Mouse (Mus musculus) C2C12 (cell line): Measurements from ENCODE around the gene Stag1. TPM values are rescaled to one million over a fixed set of nuclear protein-coding genes. Genes with fewer than 3 reads are reported as not detected.
"Not testable (repeated sequence)": the region's sequence is repeated elsewhere in the genome, so short reads cannot be mapped to it uniquely, and the experiment has no call there.

Experiments used
- H3K27me3 ChIP-seq: one replicate; pipeline ENCODE4 v1.6.1; 2011; ENCODE audit not compliant: control insufficient read depth, insufficient read depth, insufficient read length
- H3K36me3 ChIP-seq: one replicate; pipeline ENCODE4 v1.6.1; 2011; ENCODE audit not compliant: control insufficient read depth, insufficient read depth
- H3K4me3 ChIP-seq: one replicate; pipeline ENCODE4 v1.5.1; 2011; ENCODE audit warnings: mild to moderate bottlenecking, control low read depth; ENCODE audit not compliant: poor library complexity, insufficient read depth, severe bottlenecking
- H3K79me2 ChIP-seq: one replicate; pipeline ENCODE4 v1.6.1; 2011; ENCODE audit not compliant: control insufficient read depth, insufficient read depth
- H3K79me3 ChIP-seq: one replicate; pipeline ENCODE4 v1.6.1; 2011; ENCODE audit warnings: low read depth, control low read depth
- H3ac ChIP-seq: one replicate; pipeline ENCODE3; 2011; ENCODE audit warnings: low read depth; ENCODE audit not compliant: control insufficient read depth, insufficient read length
- CEBPB ChIP-seq: IDR thresholded peaks from one replicate; pipeline ENCODE4 v1.6.1; 2011; ENCODE audit warnings: low read depth, mild to moderate bottlenecking, control low read depth, moderate library complexity
- CTCF ChIP-seq: IDR thresholded peaks from one replicate; pipeline ENCODE4 v1.5.1; 2011; ENCODE audit not compliant: control insufficient read depth, insufficient read depth, insufficient read length
- FOSL1 ChIP-seq: IDR thresholded peaks from one replicate; pipeline ENCODE4 v1.8.0; 2011; ENCODE audit warnings: mild to moderate bottlenecking, low read length; ENCODE audit not compliant: poor library complexity, insufficient read depth, severe bottlenecking
- MAX ChIP-seq: IDR thresholded peaks from one replicate; pipeline ENCODE4 v1.6.1; 2011; ENCODE audit warnings: mild to moderate bottlenecking, control low read depth
- MYOD1 ChIP-seq: IDR thresholded peaks from one replicate; pipeline ENCODE4 v1.6.1; 2011; ENCODE audit warnings: low read depth; ENCODE audit not compliant: control insufficient read depth, insufficient read length
- MYOG ChIP-seq: IDR thresholded peaks from one replicate; pipeline ENCODE4 v1.6.1; 2011; ENCODE audit not compliant: control insufficient read depth, insufficient read length; ENCODE audit errors: extremely low read depth
- USF1 ChIP-seq: IDR thresholded peaks from one replicate; pipeline ENCODE4 v1.6.1; 2011; ENCODE audit warnings: low read depth, mild to moderate bottlenecking, control low read depth, moderate library complexity
- polyA plus RNA-seq: library from polyadenylated mRNA; unstranded; fragments of >200 nt; fragmentation: generic; extraction: Trizol; gene quantifications from one replicate; pipeline ENCODE4 v1.2.1, GENCODE M21; 2012; ENCODE audit warnings: missing spikeins

The Stag1 gene
- polyA plus RNA-seq, 1 experiment, result 6.6 TPM

- Histone ChIP-seq H3K27me3 (no peaks in the 10 kb centered on the region), H3K79me2 (peaks cover 83% of the 10 kb centered on the region), H3K4me3 (no peak overlapping the region), H3K36me3 (no peaks in the 10 kb centered on the region), H3K79me3 (peaks cover 46% of the 10 kb centered on the region), H3ac (no peak overlapping the region)
- TF ChIP-seq CTCF (no peak), MYOG (no peak), USF1 (no peak), FOSL1 (no peak), MYOD1 (no peak), MAX (no peak), CEBPB (no peak)
Measured at GRCm38 (mm10) chr9:100707644-100708043, 110.0 kb downstream of the Stag1 start.

GRCm38 (mm10) chr9:100711665-100712064 is 114.1 kb downstream of the Stag1 start:
- Histone ChIP-seq H3K79me2 (peaks cover 67% of the 10 kb centered on the region), H3K36me3 (peaks cover 7% of the 10 kb centered on the region), H3K27me3 (no peaks in the 10 kb centered on the region), H3K4me3 (no peak overlapping the region), H3ac (no peak overlapping the region), H3K79me3 (peaks cover 37% of the 10 kb centered on the region)
- TF ChIP-seq MYOD1, result peak; percentile 18
- no peak for TF ChIP-seq MAX

- H3K27me3 ChIP-seq, H3K36me3 ChIP-seq, H3ac ChIP-seq, H3K4me3 ChIP-seq: not testable (repeated sequence)
- H3K79me2 ChIP-seq, result peaks cover 99% of the 10 kb centered on the region
- peaks cover 70% of the 10 kb centered on the region for H3K79me3 ChIP-seq
Measured at GRCm38 (mm10) chr9:100724832-100725231, 127.2 kb downstream of the Stag1 start.

- no peak for TF ChIP-seq CEBPB
- TF ChIP-seq FOSL1, result no peak
- no peaks in the 10 kb centered on the region for H3K27me3 ChIP-seq
- H3K79me2 ChIP-seq, result peaks cover 91% of the 10 kb centered on the region
- H3K36me3 ChIP-seq, result no peaks in the 10 kb centered on the region
- H3ac ChIP-seq, result no peak overlapping the region
- H3K4me3 ChIP-seq, result no peak overlapping the region
- peaks cover 58% of the 10 kb centered on the region for H3K79me3 ChIP-seq
Measured at GRCm38 (mm10) chr9:100731839-100732238, 134.2 kb downstream of the Stag1 start.

GRCm38 (mm10) chr9:100733907-100734440 is 136.4 kb downstream of the Stag1 start:
- no peaks in the 10 kb centered on the region for H3K27me3 ChIP-seq
- TF ChIP-seq MYOG (no peak), FOSL1 (no peak), MAX (no peak), MYOD1 (no peak), USF1 (no peak), CTCF (no peak), CEBPB (no peak)
- no peaks in the 10 kb centered on the region for H3K36me3 ChIP-seq
- H3ac ChIP-seq, result no peak overlapping the region
- peaks cover 76% of the 10 kb centered on the region for H3K79me2 ChIP-seq
- no peak overlapping the region for H3K4me3 ChIP-seq
- H3K79me3 ChIP-seq, result peaks cover 42% of the 10 kb centered on the region

GRCm38 (mm10) chr9:100735993-100736645 is 138.5 kb downstream of the Stag1 start:
- H3K36me3 ChIP-seq, result no peaks in the 10 kb centered on the region
- H3K27me3 ChIP-seq, result no peaks in the 10 kb centered on the region
- TF ChIP-seq CEBPB (no peak), CTCF (no peak), USF1 (no peak), FOSL1 (no peak), MYOD1 (no peak), MYOG (no peak), MAX (no peak)
- H3K4me3 ChIP-seq, result no peak overlapping the region
- H3K79me2 ChIP-seq, result peaks cover 55% of the 10 kb centered on the region
- H3ac ChIP-seq, result no peak overlapping the region
- peaks cover 28% of the 10 kb centered on the region for H3K79me3 ChIP-seq
